Mouse (Mus musculus) left cerebral cortex, postnatal 14 days (tissue): ENCODE measurements around the gene Syngr3. TPM values are rescaled to one million over a fixed set of nuclear protein-coding genes. Genes with fewer than 3 reads are reported as not detected.
"Not testable (repeated sequence)": the region's sequence is repeated elsewhere in the genome, so short reads cannot be mapped to it uniquely, and the experiment has no call there.

Source experiments
- DNase-seq, 2 experiments: peaks; one replicate each; pipeline ENCODE4 v3.0.0; 2021 to 2022; ENCODE audit warnings: low spot score in 2 of 2, mixed read lengths in 1 of 2
- intact Hi-C: fragments of 180-260 bp; cut with DNase I; formaldehyde crosslinking; loops from one replicate; pipeline ENCODE4 v1.15.1; 2025
- total RNA-seq, 2 experiments: library from RNA; stranded (reverse); gene quantifications; 2 replicates each; pipeline ENCODE4 v1.2.3; 2021

Gene Syngr3
- total RNA-seq, 2 experiments from 2014 or later: 228 to 245 TPM

GRCm38 (mm10) chr17:24722220-24722924, 32.6 kb upstream of the Syngr3 start:
- DNase-seq: no peak
- intact Hi-C loops: no loop called here

- intact Hi-C loops, DNase-seq: not testable (repeated sequence)
These were observed 31.7 kb upstream of the Syngr3 start for GRCm38 (mm10) chr17:24721383-24721955.

GRCm38 (mm10) chr17:24720616-24721015, 30.9 kb upstream of the Syngr3 start:
- intact Hi-C loops, DNase-seq: not testable (repeated sequence)

GRCm38 (mm10) chr17:24719494-24720222, 29.9 kb upstream of the Syngr3 start:
- intact Hi-C loops: loop anchor here (1.0 kb wide), 1 partner anchor 12 kb away; the partner anchor contains the start of gene Tbl3
- peak; percentile 99 for DNase-seq

GRCm38 (mm10) chr17:24718938-24719337, 29.2 kb upstream of the Syngr3 start:
- intact Hi-C loops: loop anchor here (1.0 kb wide), 1 partner anchor 12 kb away; the partner anchor contains the start of gene Tbl3
- not testable (repeated sequence) for DNase-seq

- no peak for DNase-seq
- intact Hi-C loops: no loop called here
These were observed 28.2 kb upstream of the Syngr3 start, which contains the start of the genes Rnf151 and Rps2 for GRCm38 (mm10) chr17:24717943-24718342. Gene Rnf151 (minus strand): TSS chr17:24718063. Gene Rps2 (plus strand): TSS chr17:24718116.

- intact Hi-C loops: no loop called here
These were observed 26.5 kb upstream of the Syngr3 start for GRCm38 (mm10) chr17:24716166-24716682.

GRCm38 (mm10) chr17:24715556-24715955, 25.8 kb upstream of the Syngr3 start:
- DNase-seq: no peak
- intact Hi-C loops: no loop called here

More at GRCm38 (mm10) chr17:24716166-24716682, 26.5 kb upstream of the Syngr3 start:
- DNase-seq: no peak

- intact Hi-C loops: no loop called here
- DNase-seq: no peak
These were observed 18.9 kb upstream of the Syngr3 start for GRCm38 (mm10) chr17:24708646-24709045.

- no peak for DNase-seq
- intact Hi-C loops: loop anchor here (1.0 kb wide), 1 partner anchor 11 kb away; no protein-coding TSS in a partner anchor
These were observed 18.2 kb upstream of the Syngr3 start for GRCm38 (mm10) chr17:24707801-24708425.

- peak; percentile 94 to 97 for DNase-seq
- intact Hi-C loops: loop anchor here (1.0 kb wide), 1 partner anchor 12 kb away; no protein-coding TSS in a partner anchor
These were observed 17.4 kb upstream of the Syngr3 start, which contains the start of gene Tbl3 for GRCm38 (mm10) chr17:24706982-24707800. Gene Tbl3 (minus strand): TSS chr17:24707660.

GRCm38 (mm10) chr17:24705821-24706220, 16.1 kb upstream of the Syngr3 start:
- DNase-seq: no peak
- intact Hi-C loops: no loop called here

GRCm38 (mm10) chr17:24701251-24701650, 11.5 kb upstream of the Syngr3 start:
- no peak for DNase-seq
- intact Hi-C loops: no loop called here

- DNase-seq: no peak
- intact Hi-C loops: no loop called here
These were observed 9.7 kb upstream of the Syngr3 start for GRCm38 (mm10) chr17:24699473-24699872.

GRCm38 (mm10) chr17:24698715-24699114, 9.0 kb upstream of the Syngr3 start:
- intact Hi-C loops: no loop called here
- no peak for DNase-seq

- intact Hi-C loops: no loop called here
- DNase-seq: peak in 1 of 2 experiments; percentile 52
These were observed 8.2 kb upstream of the Syngr3 start for GRCm38 (mm10) chr17:24697985-24698384.

- DNase-seq: peak; percentile 59 to 85
- intact Hi-C loops: no loop called here
These were observed 6.4 kb upstream of the Syngr3 start, which contains the start of the genes Gfer and Noxo1 for GRCm38 (mm10) chr17:24696011-24696697. Gene Gfer (minus strand): TSS chr17:24696156. Gene Noxo1 (plus strand): TSS chr17:24696234.
